Mouse (Mus musculus) stomach, embryonic 16.5 days (tissue): ENCODE measurements around the gene Hoxb5. TPM values are rescaled to one million over a fixed set of nuclear protein-coding genes. Genes with fewer than 3 reads are reported as not detected.

ENCODE experiments used
- ATAC-seq: fragments of 200-750 bp; cut with Nextera tagmentation; 2 replicates; pipeline ENCODE4 v1.8.0; 2017; ENCODE audit warnings: moderate number of reproducible peaks, moderate TSS enrichment; ENCODE audit not compliant: insufficient read depth, low FRiP score
- H3K27ac ChIP-seq: fragments of 300-500 bp; sonication (generic); 2 replicates; pipeline ENCODE4 v1.5.1; 2014; ENCODE audit warnings: low read length
- H3K27me3 ChIP-seq: fragments of 300-500 bp; sonication (generic); 2 replicates; pipeline ENCODE4 v1.6.1; 2014; ENCODE audit warnings: low read length, control low read depth, mixed read lengths; ENCODE audit not compliant: control insufficient read depth, insufficient read depth
- H3K36me3 ChIP-seq: fragments of 300-500 bp; sonication (generic); 2 replicates; pipeline ENCODE4 v1.6.1; 2014; ENCODE audit warnings: low read length; ENCODE audit not compliant: control insufficient read depth, insufficient read depth
- H3K4me1 ChIP-seq: fragments of 300-500 bp; sonication (generic); 2 replicates; pipeline ENCODE4 v1.6.1; 2014; ENCODE audit warnings: low read length, control low read depth, mixed read lengths; ENCODE audit not compliant: control insufficient read depth, insufficient read depth
- H3K4me2 ChIP-seq: fragments of 300-500 bp; sonication (generic); 2 replicates; pipeline ENCODE4 v1.6.1; 2014; ENCODE audit warnings: low read depth, low read length, mixed read lengths
- H3K4me3 ChIP-seq: fragments of 300-500 bp; sonication (generic); replicated peaks from 2 replicates; pipeline ENCODE4 v1.5.1; 2014; ENCODE audit warnings: mild to moderate bottlenecking, low read length
- H3K9ac ChIP-seq: fragments of 300-500 bp; sonication (generic); 2 replicates; pipeline ENCODE4 v1.6.1; 2014; ENCODE audit warnings: low read length
- H3K9me3 ChIP-seq: fragments of 300-500 bp; sonication (generic); replicated peaks from 2 replicates; pipeline ENCODE4 v1.6.1; 2016; ENCODE audit warnings: low read length, control low read depth; ENCODE audit not compliant: control insufficient read depth
- whole genome bisulfite sequencing: fragments of 180-500 bp; shearing (Covaris S2); extraction: QIAGEN DNeasy Blood & Tissue Kit; methylation state at CpG from one replicate; pipeline ENCODE4 v1.1.7; 2014; 5-methylcytosine and 5-hydroxymethylcytosine counted together
- polyA plus RNA-seq: library from polyadenylated mRNA; unstranded; fragments of >200 nt; fragmentation: Nextera tagmentation; extraction: Ambion mirVana; gene quantifications from 2 replicates; pipeline ENCODE4 v1.2.1, GENCODE M21; 2015

Hoxb5 gene
- polyA plus RNA-seq, 1 experiment from 2014 or later = 13.8 TPM

- H3K27ac ChIP-seq = peak overlapping the region; percentile 88
- H3K27me3 ChIP-seq = peaks cover 78% of the 10 kb centered on the region
- ATAC-seq = no peak
- H3K9me3 ChIP-seq = no peaks in the 10 kb centered on the region
- peak overlapping the region; percentile 49 for H3K9ac ChIP-seq
- H3K36me3 ChIP-seq = no peaks in the 10 kb centered on the region
- peaks cover 11% of the 10 kb centered on the region for H3K4me1 ChIP-seq
- peak overlapping the region; percentile 44 for H3K4me3 ChIP-seq
- 15% methylated on average over 12 of the region's 12 CpGs for WGBS
- peak overlapping the region; percentile 50 for H3K4me2 ChIP-seq
These were observed 10.4 kb upstream of the Hoxb5 start for GRCm38 (mm10) chr11:96292565-96293301.

- Histone ChIP-seq H3K4me2 (peak overlapping the region; percentile 50), H3K27me3 (peaks cover 78% of the 10 kb centered on the region), H3K9me3 (no peaks in the 10 kb centered on the region), H3K27ac (peak overlapping the region; percentile 88), H3K4me1 (peaks cover 14% of the 10 kb centered on the region), H3K36me3 (no peaks in the 10 kb centered on the region), H3K4me3 (peak overlapping the region; percentile 44), H3K9ac (peak overlapping the region; percentile 49)
- 16% methylated on average over 22 of the region's 22 CpGs for WGBS
- no peak for ATAC-seq
These were observed 9.7 kb upstream of the Hoxb5 start for GRCm38 (mm10) chr11:96293302-96293921.

- peak overlapping the region; percentile 60 for H3K9ac ChIP-seq
- H3K27ac ChIP-seq = peak overlapping the region; percentile 55; the same call in 1 of the 2 replicates
- H3K27me3 ChIP-seq = peaks cover 79% of the 10 kb centered on the region
- no peaks in the 10 kb centered on the region for H3K9me3 ChIP-seq
- peak overlapping the region; percentile 44 for H3K4me3 ChIP-seq
- no peak for ATAC-seq
- 2% methylated on average over 32 of the region's 32 CpGs for WGBS
- H3K4me1 ChIP-seq = peaks cover 16% of the 10 kb centered on the region
- peak overlapping the region; percentile 50 for H3K4me2 ChIP-seq
- H3K36me3 ChIP-seq = no peaks in the 10 kb centered on the region
These were observed 8.7 kb upstream of the Hoxb5 start for GRCm38 (mm10) chr11:96294245-96295091.

GRCm38 (mm10) chr11:96295092-96295835 lies 7.9 kb upstream of the Hoxb5 start:
- 2% methylated on average over 30 of the region's 30 CpGs for WGBS
- Histone ChIP-seq H3K9me3 (no peaks in the 10 kb centered on the region), H3K36me3 (no peaks in the 10 kb centered on the region), H3K27ac (0 out of 2 replicates have a peak overlapping the region, but pooled peaks have one; percentile 14), H3K4me2 (peak overlapping the region; percentile 50), H3K27me3 (peaks cover 81% of the 10 kb centered on the region), H3K9ac (peak overlapping the region; percentile 60), H3K4me3 (peak overlapping the region; percentile 44), H3K4me1 (peaks cover 21% of the 10 kb centered on the region)
- no peak for ATAC-seq

- Histone ChIP-seq H3K9ac (peak overlapping the region; percentile 8; the same call in 1 of the 2 replicates), H3K4me1 (peaks cover 26% of the 10 kb centered on the region), H3K4me3 (no peak overlapping the region), H3K27ac (0 out of 2 replicates have a peak overlapping the region, but pooled peaks have one; percentile 14), H3K36me3 (no peaks in the 10 kb centered on the region), H3K9me3 (no peaks in the 10 kb centered on the region), H3K27me3 (peaks cover 73% of the 10 kb centered on the region), H3K4me2 (peak overlapping the region; percentile 50; the same call in 1 of the 2 replicates)
- 30% methylated on average over 2 of the region's 2 CpGs for WGBS
- no peak for ATAC-seq
These were observed 6.1 kb upstream of the Hoxb5 start for GRCm38 (mm10) chr11:96296997-96297396.

- no peak for ATAC-seq
- Histone ChIP-seq H3K4me3 (no peak overlapping the region), H3K27me3 (peaks cover 73% of the 10 kb centered on the region), H3K9me3 (no peaks in the 10 kb centered on the region), H3K4me1 (peaks cover 26% of the 10 kb centered on the region), H3K27ac (0 out of 2 replicates have a peak overlapping the region, but pooled peaks have one; percentile 14), H3K4me2 (peak overlapping the region; percentile 50), H3K9ac (peak overlapping the region; percentile 8; the same call in 1 of the 2 replicates), H3K36me3 (no peaks in the 10 kb centered on the region)
- WGBS = 29% methylated on average over 3 of the region's 3 CpGs
These were observed 5.7 kb upstream of the Hoxb5 start for GRCm38 (mm10) chr11:96297428-96297827.

GRCm38 (mm10) chr11:96297968-96298635 lies 5.0 kb upstream of the Hoxb5 start:
- no peaks in the 10 kb centered on the region for H3K36me3 ChIP-seq
- WGBS = 20% methylated on average over 11 of the region's 11 CpGs
- H3K9ac ChIP-seq = no peak overlapping the region; the same call in 1 of the 2 replicates
- H3K9me3 ChIP-seq = no peaks in the 10 kb centered on the region
- H3K27ac ChIP-seq = peak overlapping the region; percentile 1; the same call in 1 of the 2 replicates
- peak overlapping the region; percentile 58 for H3K4me3 ChIP-seq
- no peak for ATAC-seq
- peaks cover 26% of the 10 kb centered on the region for H3K4me1 ChIP-seq
- H3K4me2 ChIP-seq = peak overlapping the region; percentile 87
- peaks cover 74% of the 10 kb centered on the region for H3K27me3 ChIP-seq
